Mouse (Mus musculus) ES-E14 (cell line): ENCODE measurements around the gene Gast.

ENCODE experiments used
- HCFC1 ChIP-seq: IDR thresholded peaks from 2 replicates; pipeline ENCODE4 v1.6.1; 2012; ENCODE audit warnings: low read length, inconsistent platforms, borderline replicate concordance; ENCODE audit not compliant: insufficient read depth
- MAFK ChIP-seq: IDR thresholded peaks from 2 replicates; pipeline ENCODE4 v1.6.1; 2014; ENCODE audit warnings: mild to moderate bottlenecking, low read depth, low read length, inconsistent platforms; ENCODE audit not compliant: insufficient read depth

GRCm38 (mm10) chr11:100287024-100287423, 47.2 kb upstream of the Gast start:
- TF ChIP-seq HCFC1 (no peak), MAFK (0 out of 2 replicates have a peak, but pooled peaks have one; percentile 50)
